ENCODE assay signal across 9 mouse cellular contexts in the genomic region with DNA sequence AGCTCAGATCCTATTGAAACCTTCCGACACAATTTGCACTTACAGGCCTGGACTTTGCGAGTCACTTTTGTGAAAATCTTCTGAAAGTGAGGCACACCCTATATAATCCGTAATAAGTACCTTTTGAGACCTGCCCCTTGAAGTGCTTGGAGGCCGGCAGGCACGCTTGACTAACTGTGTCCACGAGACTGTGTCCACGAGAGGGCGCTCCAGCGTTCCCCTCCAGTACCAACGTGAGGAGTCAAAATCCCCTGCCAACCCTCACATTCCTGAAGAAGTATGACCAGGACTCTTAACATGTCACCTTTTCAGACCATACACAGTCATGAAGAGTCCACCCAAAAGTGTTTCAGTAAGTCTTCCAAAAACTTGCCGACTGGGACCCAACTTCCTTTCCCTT. TPM values are rescaled to one million over a fixed set of nuclear protein-coding genes. Genes with fewer than 3 reads are reported as not detected.
DNase-seq lines count a peak whose midpoint lies in the region; ATAC-seq and TF ChIP-seq lines count a peak whose summit lies in the region.
"Had no signal": no experiment of that assay in that cellular context is flagged by ENCODE, and none has a peak within 500 bp of the region (broad histone marks: within the 10 kb centered on the region; RNA-seq: fewer than 3 reads in every experiment).

No protein-coding gene starts in this region.

- ATAC-seq in hindbrain, embryonic 15.5 days (ENCODE audit: low FRiP score, low read depth): no peak

- peaks cover 34% of the 10 kb centered on the region for H3K4me1 ChIP-seq in hindbrain, embryonic 15.5 days (replicated peaks)

- DNase-seq in ZHBTc4 (ENCODE audit: low read depth, low spot score): peak; percentile 96
- DNase-seq in cerebellum, postnatal 36 days: peak; percentile 95 to 97
- DNase-seq in gastrocnemius, adult 2 months: peak; percentile 88
- peak; percentile 81 to 98 for DNase-seq in layer of hippocampus, postnatal 25 days (ENCODE audit: extremely low spot score in 1 of 2, low spot score in 1 of 2)
- peak; percentile 88 for DNase-seq in lung, postnatal 4 days
- peak; percentile 93 to 95 for DNase-seq in right cerebral cortex, adult 2 months (ENCODE audit: low spot score in 2 of 2)
- peak; percentile 89 for DNase-seq in urinary bladder, postnatal 25 days (ENCODE audit: low spot score)

- WGBS in hindbrain, embryonic 15.5 days: under 1% methylated on average over 11 of the region's 11 CpGs

- peak overlapping the region; percentile 78 for H3K4me2 ChIP-seq in hindbrain, embryonic 15.5 days

- H3K9ac ChIP-seq in hindbrain, embryonic 15.5 days: no peak overlapping the region

- peak; percentile 89 for TF ChIP-seq CTCF in gastrocnemius, adult 2 months (IDR thresholded peaks at IDR 0.05)

- H3K27ac ChIP-seq in gastrocnemius, adult 2 months: no peak overlapping the region
- H3K27ac ChIP-seq in hindbrain, embryonic 15.5 days (replicated peaks): no peak overlapping the region
- H3K27ac ChIP-seq: macrophage had no signal

- intact Hi-C loops in gastrocnemius, adult 2 months (cut with DNase I): no loop called here

- H3K27me3 ChIP-seq in hindbrain, embryonic 15.5 days: no peaks in the 10 kb centered on the region

- H3K4me3 ChIP-seq in gastrocnemius, adult 2 months: peak overlapping the region; percentile 95
- H3K4me3 ChIP-seq in hindbrain, embryonic 15.5 days: peak overlapping the region; percentile 90; the same call in 1 of the 2 replicates

- no peaks in the 10 kb centered on the region for H3K9me3 ChIP-seq in hindbrain, embryonic 15.5 days

- no peaks in the 10 kb centered on the region for H3K36me3 ChIP-seq in hindbrain, embryonic 15.5 days

RNA-seq across cellular contexts. Expression of a gene that starts 1.6 kb away (rescaled TPM):
- total RNA-seq in gastrocnemius, adult 2 months (2021): 1 to 10 TPM; 5.5 to 8.4 TPM
- polyA plus RNA-seq in hindbrain, embryonic 15.5 days (2015; fragmentation: Nextera tagmentation; extraction: Ambion mirVana): 38.8 and 40.0 TPM in 2 replicates
- 10 to 100 TPM; 30.7 to 37.8 TPM for total RNA-seq in layer of hippocampus, postnatal 25 days (2021)
- polyA plus RNA-seq: macrophage had no signal
